Mouse (Mus musculus) erythroblast, embryonic 14.5 days (primary cell): ENCODE measurements around the gene Csnk2b.

Experiments used
- GATA1 ChIP-seq: IDR thresholded peaks from 2 replicates; pipeline ENCODE4 v1.6.1; 2012; ENCODE audit warnings: low read length, inconsistent platforms, mixed read lengths
- TAL1 ChIP-seq: IDR thresholded peaks from 3 replicates; pipeline ENCODE4 v1.6.1; 2012; ENCODE audit warnings: low read length, inconsistent platforms, mixed read lengths

DNA sequence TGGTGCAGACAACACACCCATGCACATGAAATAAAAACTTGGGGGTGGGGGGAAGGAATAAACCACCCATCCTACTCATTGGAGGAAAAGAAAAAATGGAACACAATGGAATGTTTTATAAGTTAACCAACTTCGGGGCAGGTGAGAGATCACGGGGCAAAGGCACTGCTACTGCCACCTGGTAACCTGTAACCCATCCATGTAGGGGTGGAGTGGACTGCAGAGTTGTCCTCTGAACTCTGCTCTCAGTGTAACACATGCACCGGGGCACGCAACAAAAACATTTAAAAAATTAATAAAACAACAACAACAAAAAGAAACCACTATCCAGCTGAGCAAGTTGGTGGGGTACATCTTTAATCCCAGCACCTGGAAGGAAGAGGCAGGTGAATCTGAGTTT lies 30.3 kb upstream of the Csnk2b start:
- TF ChIP-seq GATA1 (no peak), TAL1 (no peak)
